Mouse (Mus musculus): ENCODE measurements around the gene Tkfc.

Tkfc gene

GRCm38 (mm10) chr19:10580102-10580501, 25.4 kb downstream of the Tkfc start:
- Histone ChIP-seq H3K4me3 (replicated peaks; ENCODE audit: low read length) (no peak overlapping the region), H3K27me3 (ENCODE audit: insufficient read depth, low read length) (no peaks in the 10 kb centered on the region), H3K4me1 (replicated peaks; ENCODE audit: low read depth, low read length) (peaks cover 25% of the 10 kb centered on the region), H3K9me3 (ENCODE audit: low read length) (no peaks in the 10 kb centered on the region), H3K36me3 (ENCODE audit: insufficient read depth, low read length) (peaks cover 10% of the 10 kb centered on the region)
- TF ChIP-seq CTCF (conservative IDR thresholded peaks at IDR 0.05; ENCODE audit: low read length) (no peak), NANOG (IDR thresholded peaks at IDR 0.05; ENCODE audit: borderline replicate concordance, low read length) (no peak), POU5F1 (IDR thresholded peaks at IDR 0.05; ENCODE audit: borderline replicate concordance, low read length) (no peak)

- H3K4me3 ChIP-seq (replicated peaks; ENCODE audit: low read length), result peak within 1 kb of the TSS; percentile 94
- no peaks in the 10 kb centered on the region for H3K9me3 ChIP-seq (ENCODE audit: low read length)
- peaks cover 37% of the 10 kb centered on the region for H3K36me3 ChIP-seq (ENCODE audit: insufficient read depth, low read length)
- no peaks in the 10 kb centered on the region for H3K27me3 ChIP-seq (ENCODE audit: insufficient read depth, low read length)
- H3K4me1 ChIP-seq (replicated peaks; ENCODE audit: low read depth, low read length), result peaks cover 22% of the 10 kb centered on the region
- TF ChIP-seq CTCF (conservative IDR thresholded peaks at IDR 0.05; ENCODE audit: low read length) (peak; percentile 28), POU5F1 (IDR thresholded peaks at IDR 0.05; ENCODE audit: borderline replicate concordance, low read length) (no peak)
These were observed 28.5 kb downstream of the Tkfc start, which contains the start of the genes Cyb561a3 and Tmem138 for GRCm38 (mm10) chr19:10576690-10577561. Cyb561a3 (plus strand) TSS chr19:10577172. Tmem138 (minus strand) TSS chr19:10577362.

GRCm38 (mm10) chr19:10569627-10570026, 35.8 kb downstream of the Tkfc start:
- no peaks in the 10 kb centered on the region for H3K4me1 ChIP-seq (replicated peaks; ENCODE audit: low read depth, low read length)
- no peaks in the 10 kb centered on the region for H3K27me3 ChIP-seq (ENCODE audit: insufficient read depth, low read length)
- H3K36me3 ChIP-seq (ENCODE audit: insufficient read depth, low read length), result peaks cover 75% of the 10 kb centered on the region
- peaks cover 40% of the 10 kb centered on the region for H3K9me3 ChIP-seq (ENCODE audit: low read length)
- H3K4me3 ChIP-seq (replicated peaks; ENCODE audit: low read length), result no peak overlapping the region
- TF ChIP-seq POU5F1 (IDR thresholded peaks at IDR 0.05; ENCODE audit: borderline replicate concordance, low read length) (no peak), NANOG (IDR thresholded peaks at IDR 0.05; ENCODE audit: borderline replicate concordance, low read length) (no peak), CTCF (conservative IDR thresholded peaks at IDR 0.05; ENCODE audit: low read length) (no peak)

- H3K4me3 ChIP-seq (replicated peaks; ENCODE audit: low read length), result no peak overlapping the region
- TF ChIP-seq NANOG (IDR thresholded peaks at IDR 0.05; ENCODE audit: borderline replicate concordance, low read length) (no peak), CTCF (conservative IDR thresholded peaks at IDR 0.05; ENCODE audit: low read length) (no peak), POU5F1 (IDR thresholded peaks at IDR 0.05; ENCODE audit: borderline replicate concordance, low read length) (no peak)
- H3K4me1 ChIP-seq (replicated peaks; ENCODE audit: low read depth, low read length), result no peaks in the 10 kb centered on the region
- peaks cover 31% of the 10 kb centered on the region for H3K36me3 ChIP-seq (ENCODE audit: insufficient read depth, low read length)
- H3K27me3 ChIP-seq (ENCODE audit: insufficient read depth, low read length), result no peaks in the 10 kb centered on the region
- peaks cover 40% of the 10 kb centered on the region for H3K9me3 ChIP-seq (ENCODE audit: low read length)
These were observed 40.2 kb downstream of the Tkfc start for GRCm38 (mm10) chr19:10565217-10565616.

- H3K9me3 ChIP-seq (ENCODE audit: low read length), result peaks cover 35% of the 10 kb centered on the region
- H3K27me3 ChIP-seq (ENCODE audit: insufficient read depth, low read length), result no peaks in the 10 kb centered on the region
- no peak overlapping the region for H3K4me3 ChIP-seq (replicated peaks; ENCODE audit: low read length)
- TF ChIP-seq POU5F1 (IDR thresholded peaks at IDR 0.05; ENCODE audit: borderline replicate concordance, low read length), result no peak
- no peak for TF ChIP-seq CTCF (conservative IDR thresholded peaks at IDR 0.05; ENCODE audit: low read length)
- TF ChIP-seq NANOG (IDR thresholded peaks at IDR 0.05; ENCODE audit: borderline replicate concordance, low read length), result no peak
- H3K4me1 ChIP-seq (replicated peaks; ENCODE audit: low read depth, low read length), result no peaks in the 10 kb centered on the region
- H3K36me3 ChIP-seq (ENCODE audit: insufficient read depth, low read length), result peaks cover 21% of the 10 kb centered on the region
These were observed 41.2 kb downstream of the Tkfc start for GRCm38 (mm10) chr19:10564278-10564677.

GRCm38 (mm10) chr19:10562351-10562750, 43.1 kb downstream of the Tkfc start:
- no peaks in the 10 kb centered on the region for H3K27me3 ChIP-seq (ENCODE audit: insufficient read depth, low read length)
- TF ChIP-seq CTCF (conservative IDR thresholded peaks at IDR 0.05; ENCODE audit: low read length) (no peak), POU5F1 (IDR thresholded peaks at IDR 0.05; ENCODE audit: borderline replicate concordance, low read length) (no peak), NANOG (IDR thresholded peaks at IDR 0.05; ENCODE audit: borderline replicate concordance, low read length) (no peak)
- H3K36me3 ChIP-seq (ENCODE audit: insufficient read depth, low read length), result peaks cover 3% of the 10 kb centered on the region; the same call in 1 of the 2 replicates
- no peaks in the 10 kb centered on the region for H3K4me1 ChIP-seq (replicated peaks; ENCODE audit: low read depth, low read length)
- H3K4me3 ChIP-seq (replicated peaks; ENCODE audit: low read length), result no peak overlapping the region
- H3K9me3 ChIP-seq (ENCODE audit: low read length), result peaks cover 16% of the 10 kb centered on the region

- Histone ChIP-seq H3K4me1 (replicated peaks; ENCODE audit: low read depth, low read length) (peaks cover 4% of the 10 kb centered on the region), H3K9me3 (ENCODE audit: low read length) (peaks cover 10% of the 10 kb centered on the region), H3K4me3 (replicated peaks; ENCODE audit: low read length) (no peak overlapping the region), H3K27me3 (ENCODE audit: insufficient read depth, low read length) (no peaks in the 10 kb centered on the region), H3K36me3 (ENCODE audit: insufficient read depth, low read length) (peaks cover 3% of the 10 kb centered on the region; the same call in 1 of the 2 replicates)
- no peak for TF ChIP-seq CTCF (conservative IDR thresholded peaks at IDR 0.05; ENCODE audit: low read length)
- TF ChIP-seq POU5F1 (IDR thresholded peaks at IDR 0.05; ENCODE audit: borderline replicate concordance, low read length), result no peak
- no peak for TF ChIP-seq NANOG (IDR thresholded peaks at IDR 0.05; ENCODE audit: borderline replicate concordance, low read length)
These were observed 43.7 kb downstream of the Tkfc start for GRCm38 (mm10) chr19:10561558-10562314.

- H3K36me3 ChIP-seq (ENCODE audit: insufficient read depth, low read length), result no peaks in the 10 kb centered on the region
- no peaks in the 10 kb centered on the region for H3K9me3 ChIP-seq (ENCODE audit: low read length)
- H3K4me1 ChIP-seq (replicated peaks; ENCODE audit: low read depth, low read length), result peaks cover 16% of the 10 kb centered on the region
- no peaks in the 10 kb centered on the region for H3K27me3 ChIP-seq (ENCODE audit: insufficient read depth, low read length)
- TF ChIP-seq CTCF (conservative IDR thresholded peaks at IDR 0.05; ENCODE audit: low read length) (no peak; the same call in 1 of the 2 replicates), NANOG (IDR thresholded peaks at IDR 0.05; ENCODE audit: borderline replicate concordance, low read length) (no peak), POU5F1 (IDR thresholded peaks at IDR 0.05; ENCODE audit: borderline replicate concordance, low read length) (no peak)
- no peak overlapping the region for H3K4me3 ChIP-seq (replicated peaks; ENCODE audit: low read length)
These were observed 45.3 kb downstream of the Tkfc start for GRCm38 (mm10) chr19:10560108-10560507.
